Mouse (Mus musculus): ENCODE data around the gene Rarres2.
A peak's percentile ranks its signal among the peaks of the same experiment; 100 is the strongest.

Rarres2 gene

DNA sequence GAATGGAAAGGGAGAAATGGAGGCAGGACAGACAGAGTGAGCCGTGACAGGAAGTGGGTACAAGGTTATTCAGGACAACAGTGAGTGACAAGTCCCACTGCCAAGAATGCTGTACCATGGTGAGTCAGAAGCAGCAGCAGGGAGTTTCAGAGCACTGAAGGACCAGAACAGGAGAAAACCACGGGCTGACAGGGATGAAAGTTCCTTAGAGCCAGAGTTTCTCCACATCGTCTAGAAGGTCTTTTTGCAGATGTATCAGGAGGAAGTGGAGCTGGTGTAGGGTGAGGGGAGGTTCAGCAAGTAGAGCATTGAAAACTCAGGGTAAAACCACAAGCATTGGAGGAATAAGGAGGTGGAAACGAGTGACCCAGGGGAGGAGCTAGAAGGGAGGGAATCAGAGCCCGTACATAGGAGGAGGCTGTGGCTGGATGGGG lies 6.6 kb upstream of the Rarres2 start:
- DNase-seq (ENCODE audit: low spot score), result no peak

DNA sequence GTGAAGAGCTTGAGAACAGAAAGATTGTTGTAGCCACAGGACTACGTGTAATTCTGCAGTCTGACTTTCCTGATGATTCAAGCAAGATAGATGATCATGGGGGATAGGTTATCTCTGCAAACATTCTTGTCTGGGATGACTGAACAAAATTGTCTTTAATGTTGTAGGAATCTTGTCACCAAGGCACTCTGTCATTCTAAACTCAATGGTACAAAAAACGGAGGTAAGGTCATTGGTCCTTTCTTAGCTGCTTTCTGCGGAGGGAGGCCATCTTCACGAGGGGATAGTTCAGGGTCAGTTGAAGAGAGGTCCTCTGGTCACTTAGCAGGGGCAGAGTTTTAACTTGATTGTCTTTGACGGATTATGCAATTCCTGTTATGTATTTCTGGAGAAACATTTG lies 6.1 kb upstream of the Rarres2 start:
- no peak for DNase-seq (ENCODE audit: low spot score)

GRCm38 (mm10) chr6:48573981-48574380 lies 1.4 kb upstream of the Rarres2 start:
- DNase-seq (ENCODE audit: low spot score), result no peak

- no peak for DNase-seq (ENCODE audit: low spot score)
Observed at GRCm38 (mm10) chr6:48573280-48573679, 691 bp upstream of the Rarres2 start.

DNA sequence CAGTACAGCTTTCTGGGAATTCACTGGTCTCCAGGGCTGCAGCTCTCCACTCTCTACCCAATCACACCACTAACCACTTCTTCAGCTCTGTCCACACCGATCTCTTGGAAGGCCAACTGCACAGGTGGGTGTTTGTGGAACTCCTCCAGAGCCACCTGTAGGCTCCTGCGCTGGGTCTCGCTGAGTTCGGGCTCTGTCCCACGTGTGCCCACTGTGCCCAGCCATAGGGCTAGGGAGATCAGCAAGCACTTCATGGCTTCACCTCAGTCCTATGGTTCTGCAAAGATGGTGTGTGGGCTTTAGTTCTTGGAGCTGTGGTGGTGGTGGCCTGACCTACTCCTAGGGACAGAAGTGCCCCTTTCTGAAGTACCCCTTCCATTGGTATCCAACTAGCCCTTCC lies 575 bp downstream of the Rarres2 start:
- DNase-seq (ENCODE audit: low spot score), result no peak

DNA sequence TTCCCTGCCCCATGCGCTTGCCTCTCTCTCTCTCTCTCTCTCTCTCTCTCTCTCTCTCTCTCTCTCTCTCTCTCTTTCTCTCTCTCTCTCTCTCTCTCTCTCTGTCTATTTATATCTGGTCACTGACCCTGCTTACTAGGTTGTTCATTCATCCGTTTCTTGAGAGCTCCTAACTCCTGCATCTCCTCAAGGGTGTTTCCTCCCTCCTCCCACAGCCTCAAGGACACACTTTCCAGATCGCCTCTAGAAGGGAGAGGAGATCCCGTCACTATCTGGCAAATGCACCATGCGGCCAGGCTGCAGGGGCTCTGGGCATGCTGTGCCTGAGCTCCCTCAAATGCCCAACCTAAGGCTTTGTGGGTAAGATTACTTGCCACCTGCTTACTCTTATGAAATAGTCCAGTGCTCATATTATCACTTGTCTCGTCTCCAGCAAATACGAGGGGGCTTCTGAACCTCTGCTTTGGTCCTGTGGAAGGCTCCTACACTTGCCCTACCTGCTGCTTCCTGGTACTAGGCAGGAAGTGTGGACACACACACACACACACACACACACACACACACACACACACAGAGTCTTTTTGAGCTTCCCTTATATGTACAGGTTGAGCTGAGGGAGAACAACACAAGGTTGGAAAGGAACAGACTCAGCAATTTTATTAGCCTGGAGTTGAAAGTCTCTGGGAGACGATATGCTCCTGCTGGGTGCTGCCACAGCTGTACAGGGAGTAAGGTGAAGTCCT lies 3.4 kb downstream of the Rarres2 start:
- no peak for DNase-seq (ENCODE audit: low spot score)

- no peak for DNase-seq (ENCODE audit: low spot score)
Observed at GRCm38 (mm10) chr6:48568036-48568984, 4.3 kb downstream of the Rarres2 start.

DNA sequence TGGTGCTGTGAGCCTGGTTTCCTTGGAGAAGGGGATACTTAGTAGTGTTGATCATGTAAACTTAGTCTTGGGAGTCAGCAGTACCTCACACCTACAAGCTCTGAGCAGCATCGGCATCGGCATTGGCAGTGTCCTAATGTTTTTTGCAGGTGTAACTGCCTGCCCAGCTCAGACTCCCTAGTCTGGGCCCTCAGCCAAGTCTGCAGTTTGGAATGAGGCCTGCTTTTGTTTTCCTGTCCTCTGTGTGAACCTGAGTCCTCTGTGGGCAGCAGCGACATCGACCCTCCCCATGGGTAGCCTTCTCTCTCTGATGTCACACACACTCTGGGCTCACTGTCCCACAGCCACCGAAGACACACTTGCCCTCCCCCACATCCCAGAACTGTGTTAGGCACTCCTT lies 6.3 kb downstream of the Rarres2 start:
- no peak for DNase-seq (ENCODE audit: low spot score)

- no peak for DNase-seq (ENCODE audit: low spot score)
Observed at GRCm38 (mm10) chr6:48565693-48566310, 6.8 kb downstream of the Rarres2 start.

DNA sequence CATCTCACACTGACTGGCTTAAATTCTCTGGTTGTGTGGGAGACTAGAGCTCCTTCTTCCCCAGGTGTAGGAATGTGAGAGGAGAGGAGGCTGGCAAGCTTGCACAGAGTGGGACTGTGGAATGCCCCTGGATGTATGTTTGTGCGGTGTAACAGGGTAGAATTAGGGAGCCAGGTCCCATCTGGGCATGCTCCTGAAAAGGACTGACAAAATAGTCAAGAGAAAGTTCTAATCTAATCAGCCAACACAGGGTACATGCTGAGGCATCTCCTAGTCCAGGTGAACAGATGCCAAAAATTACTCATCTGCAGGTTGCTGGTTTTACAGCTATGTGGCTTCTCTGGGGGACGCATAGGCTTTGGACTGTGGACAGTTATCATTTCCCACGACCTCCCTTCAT lies 16.6 kb downstream of the Rarres2 start:
- DNase-seq (ENCODE audit: low spot score), result no peak

GRCm38 (mm10) chr6:48555104-48555890 lies 17.3 kb downstream of the Rarres2 start:
- peak; percentile 76 for DNase-seq (ENCODE audit: low spot score)

DNA sequence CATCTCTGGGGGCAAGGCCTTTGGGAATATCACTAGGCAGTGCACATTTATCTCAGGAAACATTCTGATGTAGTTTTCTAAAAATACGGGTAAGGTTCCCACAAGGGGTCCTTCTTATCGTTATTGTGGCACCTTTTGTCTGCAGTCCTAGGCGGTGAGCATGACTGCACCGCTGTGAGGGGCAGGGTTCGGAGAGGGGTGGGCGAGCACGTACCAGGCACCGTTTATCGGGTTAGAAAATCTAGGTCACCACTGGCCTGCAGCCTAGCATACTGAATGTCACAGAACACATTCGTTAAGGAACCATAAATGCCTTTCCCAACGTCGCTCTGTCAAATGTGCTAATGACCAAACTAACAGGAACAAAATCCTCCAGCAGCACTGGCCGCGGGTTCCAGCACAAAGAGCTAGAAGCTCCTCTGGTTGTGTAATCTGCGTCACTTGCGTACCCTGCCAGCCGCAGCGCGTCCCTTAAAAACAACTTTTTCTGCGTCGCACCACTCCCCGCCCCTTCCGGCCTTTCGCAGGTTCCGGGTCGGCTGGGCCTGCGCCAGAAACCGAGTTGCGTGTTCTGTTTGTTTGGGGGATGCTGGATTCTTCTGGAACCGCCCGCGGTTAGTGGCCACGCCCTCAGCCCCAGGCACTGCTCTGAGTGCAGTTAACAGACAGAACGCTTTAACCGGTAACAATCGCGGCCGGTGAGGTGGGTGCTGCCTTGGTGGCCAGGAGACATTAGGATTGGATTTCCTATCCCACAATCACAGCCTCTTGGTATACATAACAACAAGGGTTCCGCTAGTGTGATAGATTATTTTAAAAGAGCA lies 18.1 kb downstream of the Rarres2 start, which contains the start of gene Lrrc61:
Lrrc61 (plus strand) TSS at position 517 of the 824 bp plus-strand sequence.
- DNase-seq (ENCODE audit: low spot score), result peak; percentile 98

- DNase-seq (ENCODE audit: low spot score), result no peak
Observed at GRCm38 (mm10) chr6:48553819-48554218, 18.8 kb downstream of the Rarres2 start.

DNA sequence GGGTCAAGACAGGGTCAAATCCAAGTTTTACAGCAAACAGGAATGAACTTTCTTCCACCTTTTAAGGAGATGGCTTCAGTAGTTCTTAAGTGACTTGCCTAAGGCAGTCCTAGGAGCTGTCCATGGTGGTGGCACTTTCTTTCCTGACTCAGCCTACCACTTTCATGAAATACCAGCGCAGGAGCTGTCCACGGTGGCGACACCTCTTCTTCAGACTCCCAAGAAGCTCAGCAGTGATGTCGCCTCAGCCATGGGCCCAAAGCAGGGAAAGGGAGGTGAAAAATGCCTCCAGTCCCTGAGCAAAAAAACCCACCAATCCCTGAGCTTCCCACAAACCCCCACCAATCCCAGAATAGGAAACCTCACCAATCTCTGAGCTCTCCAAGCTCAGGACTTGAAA lies 19.7 kb downstream of the Rarres2 start:
- DNase-seq (ENCODE audit: low spot score), result no peak

DNA sequence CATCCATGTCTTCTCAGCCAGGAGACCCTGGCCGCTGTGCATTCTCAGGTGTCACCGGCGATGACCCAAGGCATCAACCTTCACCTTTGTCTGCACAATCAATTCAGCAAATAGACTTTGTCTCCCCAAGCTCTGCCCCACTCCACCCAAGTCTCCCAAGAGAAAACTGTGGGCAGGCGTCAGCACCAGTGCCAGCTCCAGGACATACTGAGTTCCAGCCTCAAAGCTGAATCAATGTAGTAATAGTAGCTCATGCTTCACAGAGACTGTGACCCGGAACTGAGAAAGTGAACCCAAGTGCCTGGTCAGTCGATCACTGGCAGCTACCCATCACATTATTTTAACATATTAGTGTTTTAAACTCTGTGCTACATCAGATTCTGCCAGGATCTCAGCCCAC lies 24.3 kb downstream of the Rarres2 start:
- DNase-seq (ENCODE audit: low spot score), result no peak

DNA sequence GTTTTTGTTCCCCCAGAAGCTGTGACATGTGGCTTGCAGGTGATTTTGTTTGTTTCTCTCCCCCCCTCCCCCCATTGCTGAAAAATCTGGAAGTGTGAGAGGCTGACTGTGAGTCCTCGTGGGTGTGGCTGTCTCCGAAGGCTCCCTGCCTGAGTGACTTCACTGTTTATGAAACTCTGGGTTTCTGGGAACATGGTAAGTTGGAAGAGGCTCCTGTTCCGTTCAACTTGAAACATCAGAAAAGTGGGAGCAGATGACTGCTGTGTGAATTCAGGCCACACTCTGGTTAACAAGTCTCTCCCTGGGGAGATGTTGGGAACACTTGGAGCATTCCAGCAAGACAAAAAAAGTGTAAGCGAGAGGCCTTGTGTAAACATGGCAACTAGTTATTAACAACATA lies 25.7 kb downstream of the Rarres2 start:
- DNase-seq (ENCODE audit: low spot score), result no peak

GRCm38 (mm10) chr6:48546271-48546670 lies 26.3 kb downstream of the Rarres2 start:
- DNase-seq (ENCODE audit: low spot score), result no peak

DNA sequence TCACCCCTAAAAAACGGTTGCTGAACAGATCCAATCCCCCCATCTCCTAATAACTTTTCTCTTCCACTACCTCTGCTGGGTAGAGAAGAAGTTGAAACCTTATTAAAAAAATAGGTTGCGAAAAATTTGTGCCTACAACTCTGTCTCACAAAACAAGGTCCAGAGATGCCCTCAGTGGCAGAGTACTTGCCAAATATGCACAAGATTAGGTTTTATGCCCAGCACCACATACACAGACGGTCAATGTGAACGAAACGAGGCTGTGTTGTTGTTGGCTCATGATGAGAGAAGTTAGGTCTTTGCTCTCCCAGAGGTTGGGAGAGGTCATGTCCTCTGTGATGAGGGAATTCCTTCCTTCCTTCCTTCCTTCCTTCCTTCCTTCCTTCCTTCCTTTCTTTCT lies 27.3 kb downstream of the Rarres2 start:
- no peak for DNase-seq (ENCODE audit: low spot score)

DNA sequence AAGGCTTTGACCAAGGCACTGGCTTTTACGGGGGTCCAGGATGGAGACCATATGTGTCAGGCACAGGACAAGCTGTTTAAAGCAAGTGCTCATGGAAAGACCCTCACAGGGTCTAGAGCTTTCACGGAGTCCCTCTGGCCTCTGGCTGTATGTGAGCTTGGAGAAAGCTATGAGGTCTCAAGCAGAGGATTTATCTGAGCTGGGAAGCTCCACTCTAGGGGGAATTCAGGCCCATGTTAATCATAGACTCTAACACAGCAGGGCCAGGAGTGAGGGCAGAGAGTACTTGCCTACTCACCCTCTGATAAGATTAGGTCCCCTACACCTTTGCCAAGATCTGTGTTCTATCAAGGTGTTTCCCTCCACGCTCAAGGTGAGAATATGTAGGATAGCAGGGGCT lies 30.0 kb downstream of the Rarres2 start:
- no peak for DNase-seq (ENCODE audit: low spot score)

GRCm38 (mm10) chr6:48541560-48542450 lies 30.8 kb downstream of the Rarres2 start:
- no peak for DNase-seq (ENCODE audit: low spot score)
